Mouse (Mus musculus) C2C12 (cell line): ENCODE measurements around the gene Tiam1. TPM values are rescaled to one million over a fixed set of nuclear protein-coding genes. Genes with fewer than 3 reads are reported as not detected.

Experiments used
- H3K27me3 ChIP-seq: one replicate; pipeline ENCODE4 v1.6.1; 2011; ENCODE audit not compliant: control insufficient read depth, insufficient read depth, insufficient read length
- H3K36me3 ChIP-seq: one replicate; pipeline ENCODE4 v1.6.1; 2011; ENCODE audit not compliant: control insufficient read depth, insufficient read depth
- H3K4me3 ChIP-seq: one replicate; pipeline ENCODE4 v1.5.1; 2011; ENCODE audit warnings: mild to moderate bottlenecking, control low read depth; ENCODE audit not compliant: poor library complexity, insufficient read depth, severe bottlenecking
- H3K79me2 ChIP-seq: one replicate; pipeline ENCODE4 v1.6.1; 2011; ENCODE audit not compliant: control insufficient read depth, insufficient read depth
- H3K79me3 ChIP-seq: one replicate; pipeline ENCODE4 v1.6.1; 2011; ENCODE audit warnings: low read depth, control low read depth
- H3ac ChIP-seq: one replicate; pipeline ENCODE3; 2011; ENCODE audit warnings: low read depth; ENCODE audit not compliant: control insufficient read depth, insufficient read length
- CEBPB ChIP-seq: IDR thresholded peaks from one replicate; pipeline ENCODE4 v1.6.1; 2011; ENCODE audit warnings: low read depth, mild to moderate bottlenecking, control low read depth, moderate library complexity
- CTCF ChIP-seq: IDR thresholded peaks from one replicate; pipeline ENCODE4 v1.5.1; 2011; ENCODE audit not compliant: control insufficient read depth, insufficient read depth, insufficient read length
- FOSL1 ChIP-seq: IDR thresholded peaks from one replicate; pipeline ENCODE4 v1.8.0; 2011; ENCODE audit warnings: mild to moderate bottlenecking, low read length; ENCODE audit not compliant: poor library complexity, insufficient read depth, severe bottlenecking
- MAX ChIP-seq: IDR thresholded peaks from one replicate; pipeline ENCODE4 v1.6.1; 2011; ENCODE audit warnings: mild to moderate bottlenecking, control low read depth
- MYOD1 ChIP-seq: IDR thresholded peaks from one replicate; pipeline ENCODE4 v1.6.1; 2011; ENCODE audit warnings: low read depth; ENCODE audit not compliant: control insufficient read depth, insufficient read length
- MYOG ChIP-seq: IDR thresholded peaks from one replicate; pipeline ENCODE4 v1.6.1; 2011; ENCODE audit not compliant: control insufficient read depth, insufficient read length; ENCODE audit errors: extremely low read depth
- USF1 ChIP-seq: IDR thresholded peaks from one replicate; pipeline ENCODE4 v1.6.1; 2011; ENCODE audit warnings: low read depth, mild to moderate bottlenecking, control low read depth, moderate library complexity
- polyA plus RNA-seq: library from polyadenylated mRNA; unstranded; fragments of >200 nt; fragmentation: generic; extraction: Trizol; gene quantifications from one replicate; pipeline ENCODE4 v1.2.1, GENCODE M21; 2012; ENCODE audit warnings: missing spikeins

The Tiam1 gene
- polyA plus RNA-seq, 1 experiment = 6.9 TPM

GRCm38 (mm10) chr16:89944604-89945283 is 198.8 kb downstream of the Tiam1 start:
- no peaks in the 10 kb centered on the region for H3K79me3 ChIP-seq
- no peaks in the 10 kb centered on the region for H3K36me3 ChIP-seq
- TF ChIP-seq USF1 (no peak), MYOG (no peak), CEBPB (no peak)
- no peaks in the 10 kb centered on the region for H3K27me3 ChIP-seq
- H3ac ChIP-seq = no peak overlapping the region
- no peak overlapping the region for H3K4me3 ChIP-seq
- H3K79me2 ChIP-seq = no peaks in the 10 kb centered on the region

- Histone ChIP-seq H3K27me3 (no peaks in the 10 kb centered on the region), H3K4me3 (no peak overlapping the region), H3K36me3 (no peaks in the 10 kb centered on the region), H3K79me2 (no peaks in the 10 kb centered on the region), H3ac (no peak overlapping the region), H3K79me3 (no peaks in the 10 kb centered on the region)
- no peak for TF ChIP-seq MYOG
- no peak for TF ChIP-seq CEBPB
- no peak for TF ChIP-seq CTCF
- TF ChIP-seq MAX = no peak
- no peak for TF ChIP-seq USF1
- TF ChIP-seq MYOD1 = no peak
- TF ChIP-seq FOSL1 = no peak
These were observed 199.5 kb downstream of the Tiam1 start for GRCm38 (mm10) chr16:89944050-89944449.

GRCm38 (mm10) chr16:89943267-89943971 is 200.2 kb downstream of the Tiam1 start:
- H3K79me3 ChIP-seq = no peaks in the 10 kb centered on the region
- no peaks in the 10 kb centered on the region for H3K79me2 ChIP-seq
- no peaks in the 10 kb centered on the region for H3K27me3 ChIP-seq
- no peak overlapping the region for H3ac ChIP-seq
- TF ChIP-seq MYOG (no peak), CTCF (no peak), FOSL1 (no peak), MAX (no peak), CEBPB (no peak), USF1 (no peak), MYOD1 (no peak)
- no peak overlapping the region for H3K4me3 ChIP-seq
- H3K36me3 ChIP-seq = no peaks in the 10 kb centered on the region

- Histone ChIP-seq H3K27me3 (no peaks in the 10 kb centered on the region), H3ac (no peak overlapping the region), H3K4me3 (no peak overlapping the region), H3K79me3 (no peaks in the 10 kb centered on the region), H3K79me2 (no peaks in the 10 kb centered on the region), H3K36me3 (no peaks in the 10 kb centered on the region)
- TF ChIP-seq FOSL1 (no peak), MAX (no peak), MYOD1 (no peak)
These were observed 202.9 kb downstream of the Tiam1 start for GRCm38 (mm10) chr16:89940696-89941095.

GRCm38 (mm10) chr16:89938277-89938676 is 205.3 kb downstream of the Tiam1 start:
- H3K27me3 ChIP-seq = no peaks in the 10 kb centered on the region
- H3K79me2 ChIP-seq = no peaks in the 10 kb centered on the region
- H3K36me3 ChIP-seq = no peaks in the 10 kb centered on the region
- no peak overlapping the region for H3ac ChIP-seq
- H3K79me3 ChIP-seq = no peaks in the 10 kb centered on the region
- TF ChIP-seq CEBPB = no peak
- no peak for TF ChIP-seq USF1
- TF ChIP-seq FOSL1 = no peak
- TF ChIP-seq MYOG = no peak
- TF ChIP-seq MAX = no peak
- TF ChIP-seq MYOD1 = no peak
- TF ChIP-seq CTCF = no peak
- H3K4me3 ChIP-seq = no peak overlapping the region

GRCm38 (mm10) chr16:89936571-89936970 is 207.0 kb downstream of the Tiam1 start:
- Histone ChIP-seq H3ac (no peak overlapping the region), H3K27me3 (no peaks in the 10 kb centered on the region), H3K4me3 (no peak overlapping the region), H3K79me3 (no peaks in the 10 kb centered on the region), H3K36me3 (no peaks in the 10 kb centered on the region), H3K79me2 (no peaks in the 10 kb centered on the region)
- no peak for TF ChIP-seq MAX
- TF ChIP-seq FOSL1 = no peak
- no peak for TF ChIP-seq MYOG
- TF ChIP-seq CTCF = no peak
- no peak for TF ChIP-seq MYOD1
- TF ChIP-seq CEBPB = no peak
- no peak for TF ChIP-seq USF1
